Mouse (Mus musculus): ENCODE results near the gene Atm. TPM values are rescaled to one million over a fixed set of nuclear protein-coding genes. Genes with fewer than 3 reads are reported as not detected.

Atm gene
- total and polyA plus RNA-seq, 3 experiments: 19.0 to 33.6 (median 22.8) TPM

GRCm38 (mm10) chr9:53517373-53518009 is 19.0 kb downstream of the Atm start:
- Histone ChIP-seq H3K36me3 (replicated peaks in 1 of 2; ENCODE audit: control insufficient read depth in 1 of 2, insufficient read depth in 1 of 2, low read length in 1 of 2) (peaks cover 20 to 61% of the 10 kb centered on the region in 2 experiments), H3K27ac (ENCODE audit: insufficient read depth, low read depth) (no peak overlapping the region), H3K4me1 (ENCODE audit: control insufficient read depth in 1 of 2, insufficient read depth in 2 of 2) (peaks cover 0 to 36% of the 10 kb centered on the region in 2 experiments; a peak in 2 of 4 replicates), H3K4me2 (ENCODE audit: insufficient read depth, low read depth, poor library complexity, severe bottlenecking) (no peak overlapping the region), H3K4me3 (replicated peaks in 1 of 3; ENCODE audit: low read depth in 2 of 3, low read length in 2 of 3, poor library complexity in 1 of 3) (no peak overlapping the region), H3K79me2 (replicated peaks; ENCODE audit: control insufficient read depth, extremely low read depth, insufficient read depth, poor library complexity, severe bottlenecking) (no peaks in the 10 kb centered on the region; the same call in 1 of the 2 replicates), H3K9ac (ENCODE audit: insufficient read depth, low read depth) (no peak overlapping the region), H3K9me3 (replicated peaks; ENCODE audit: low read length) (no peaks in the 10 kb centered on the region), H3K27me3 (replicated peaks) (no peaks in the 10 kb centered on the region)
- in situ Hi-C loops (cut with MboI; ENCODE audit: low pct_ligation_motif_present, low pct_unique_long_range_greater_than_20kb, low sequenced_read_pairs) (no loop called here), dilution Hi-C loops (cut with MboI; ENCODE audit: extremely low pct_ligation_motif_present, extremely low pct_unique_long_range_greater_than_20kb, low sequenced_read_pairs) (no loop called here)
- no peak for DNase-seq (ENCODE audit: extremely low read depth)
- no peak for TF ChIP-seq POLR2AphosphoS2 (IDR thresholded peaks at IDR 0.05; ENCODE audit: low read depth, low read length)
- TF ChIP-seq ZKSCAN1 (IDR thresholded peaks at IDR 0.05; ENCODE audit: borderline replicate concordance, low read depth, low read length): no peak
- TF ChIP-seq ZC3H11A (IDR thresholded peaks at IDR 0.05; ENCODE audit: low read depth, low read length): no peak
- no peak for TF ChIP-seq HCFC1 (IDR thresholded peaks at IDR 0.05; ENCODE audit: low read depth, low read length)
- TF ChIP-seq MEF2A (IDR thresholded peaks at IDR 0.05; ENCODE audit: borderline replicate concordance, low read depth, low read length): no peak
- no peak for TF ChIP-seq CHD2 (IDR thresholded peaks at IDR 0.05; ENCODE audit: low read length)
- no peak for TF ChIP-seq POLR2A (IDR thresholded peaks at IDR 0.05; ENCODE audit: low read depth, low read length)
- no peak for TF ChIP-seq EP300 (IDR thresholded peaks at IDR 0.05; ENCODE audit: low read length)
- TF ChIP-seq TBP (conservative IDR thresholded peaks at IDR 0.05; ENCODE audit: low read depth, low read length): no peak
- TF ChIP-seq ZMIZ1 (IDR thresholded peaks at IDR 0.05; ENCODE audit: low read depth, low read length): no peak
- TF ChIP-seq NELFE (IDR thresholded peaks at IDR 0.05; ENCODE audit: low read depth, low read length): no peak
- no peak for TF ChIP-seq E2F4 (IDR thresholded peaks at IDR 0.05; ENCODE audit: insufficient replicate concordance, low read depth, low read length)
- TF ChIP-seq ZNF384 (IDR thresholded peaks at IDR 0.05; ENCODE audit: low read depth, low read length): no peak
- TF ChIP-seq MAZ (IDR thresholded peaks at IDR 0.05; ENCODE audit: low read depth, low read length): no peak
- TF ChIP-seq KAT2A (IDR thresholded peaks at IDR 0.05; ENCODE audit: insufficient replicate concordance, low read length): no peak
- no peak for TF ChIP-seq PAX5 (IDR thresholded peaks at IDR 0.05; ENCODE audit: low read length)
- no peak for TF ChIP-seq RCOR1 (conservative IDR thresholded peaks at IDR 0.05; ENCODE audit: low read depth, low read length)

GRCm38 (mm10) chr9:53514091-53514490 is 22.4 kb downstream of the Atm start:
- peaks cover 0 to 49% of the 10 kb centered on the region in 2 experiments; a peak in 2 of 4 replicates for H3K4me1 ChIP-seq (ENCODE audit: control insufficient read depth in 1 of 2, insufficient read depth in 2 of 2)
- dilution Hi-C loops (cut with MboI; ENCODE audit: extremely low pct_ligation_motif_present, extremely low pct_unique_long_range_greater_than_20kb, low sequenced_read_pairs): no loop called here

More at GRCm38 (mm10) chr9:53514091-53514490, 22.4 kb downstream of the Atm start:
- no peaks in the 10 kb centered on the region for H3K9me3 ChIP-seq (replicated peaks; ENCODE audit: low read length)
- TF ChIP-seq MEF2A (IDR thresholded peaks at IDR 0.05; ENCODE audit: borderline replicate concordance, low read depth, low read length) (no peak), TBP (conservative IDR thresholded peaks at IDR 0.05; ENCODE audit: low read depth, low read length) (no peak), RCOR1 (conservative IDR thresholded peaks at IDR 0.05; ENCODE audit: low read depth, low read length) (no peak), CHD1 (IDR thresholded peaks at IDR 0.05; ENCODE audit: low read depth, low read length) (no peak), GABPA (IDR thresholded peaks at IDR 0.05; ENCODE audit: insufficient replicate concordance, low read depth, low read length) (no peak), ZC3H11A (IDR thresholded peaks at IDR 0.05; ENCODE audit: low read depth, low read length) (no peak)
- in situ Hi-C loops (cut with MboI; ENCODE audit: low pct_ligation_motif_present, low pct_unique_long_range_greater_than_20kb, low sequenced_read_pairs): no loop called here
- H3K27me3 ChIP-seq (replicated peaks): no peaks in the 10 kb centered on the region
- no peak overlapping the region for H3K4me3 ChIP-seq (replicated peaks in 1 of 3; ENCODE audit: low read depth in 2 of 3, low read length in 2 of 3, poor library complexity in 1 of 3)
- H3K9ac ChIP-seq (ENCODE audit: insufficient read depth, low read depth): no peak overlapping the region
- no peak overlapping the region for H3K4me2 ChIP-seq (ENCODE audit: insufficient read depth, low read depth, poor library complexity, severe bottlenecking)
- DNase-seq (ENCODE audit: extremely low read depth): no peak
- no peak overlapping the region for H3K27ac ChIP-seq (ENCODE audit: insufficient read depth, low read depth)
- H3K79me2 ChIP-seq (replicated peaks; ENCODE audit: control insufficient read depth, extremely low read depth, insufficient read depth, poor library complexity, severe bottlenecking): no peaks in the 10 kb centered on the region; the same call in none of the 2 replicates
- peaks cover 25 to 62% of the 10 kb centered on the region in 2 experiments for H3K36me3 ChIP-seq (replicated peaks in 1 of 2; ENCODE audit: control insufficient read depth in 1 of 2, insufficient read depth in 1 of 2, low read length in 1 of 2)

Data from CH12.LX (cell line).